Mouse (Mus musculus): ENCODE data around the gene Psmf1. TPM values are rescaled to one million over a fixed set of nuclear protein-coding genes. Genes with fewer than 3 reads are reported as not detected.
A peak's percentile ranks its signal among the peaks of the same experiment; 100 is the strongest.

Gene Psmf1
- total RNA-seq (2021) = 10 to 100 TPM; 31.8 to 38.2 TPM
- long read RNA-seq, experiment 1, transcript Psmf1-201 (7 exons, 3,809 nt) = major isoform, 36 of 40 reads
- long read RNA-seq, experiment 1, partial matches to known transcripts = 1 of 40 reads
- long read RNA-seq, experiment 1, other reads (novel, unspliced or antisense) = 2 of 40 reads
- long read RNA-seq, experiment 2, transcript Psmf1-201 (7 exons, 3,809 nt) = major isoform, 14 of 20 reads
- long read RNA-seq, experiment 2, partial matches to known transcripts = 2 of 20 reads
- long read RNA-seq, experiment 2, other reads (novel, unspliced or antisense) = 1 of 20 reads

GRCm38 (mm10) chr2:151743845-151744244, at the start of gene Psmf1:
Gene Psmf1, minus strand, starts transcription at chr2:151744186.
- no peak for DNase-seq

GRCm38 (mm10) chr2:151791156-151791555, 47.2 kb upstream of the Psmf1 start:
- no peak for DNase-seq

- DNase-seq = no peak
Measured at GRCm38 (mm10) chr2:151790169-151790568, 46.2 kb upstream of the Psmf1 start.

- no peak for DNase-seq
Measured at GRCm38 (mm10) chr2:151788221-151788977, 44.4 kb upstream of the Psmf1 start.

- no peak for DNase-seq
Measured at GRCm38 (mm10) chr2:151783493-151783892, 39.5 kb upstream of the Psmf1 start.

- DNase-seq = no peak
Measured at GRCm38 (mm10) chr2:151777366-151777765, 33.4 kb upstream of the Psmf1 start.

GRCm38 (mm10) chr2:151773476-151773875, 29.5 kb upstream of the Psmf1 start:
- no peak for DNase-seq

- no peak for DNase-seq
Measured at GRCm38 (mm10) chr2:151772169-151772568, 28.2 kb upstream of the Psmf1 start.

GRCm38 (mm10) chr2:151764557-151764956, 20.6 kb upstream of the Psmf1 start:
- no peak for DNase-seq

GRCm38 (mm10) chr2:151758806-151759353, 14.9 kb upstream of the Psmf1 start:
- no peak for DNase-seq

GRCm38 (mm10) chr2:151757451-151757850, 13.5 kb upstream of the Psmf1 start:
- no peak for DNase-seq

GRCm38 (mm10) chr2:151756277-151757061, 12.5 kb upstream of the Psmf1 start:
- DNase-seq = no peak

- no peak for DNase-seq
Measured at GRCm38 (mm10) chr2:151751330-151751729, 7.3 kb upstream of the Psmf1 start.

GRCm38 (mm10) chr2:151747847-151748705, 4.1 kb upstream of the Psmf1 start:
- peak; percentile 72 to 84 for DNase-seq

- no peak for DNase-seq
Measured at GRCm38 (mm10) chr2:151742850-151743679, 921 bp downstream of the Psmf1 start.

GRCm38 (mm10) chr2:151742084-151742483, 1.9 kb downstream of the Psmf1 start:
- DNase-seq = no peak

- peak; percentile 88 to 89 for DNase-seq
Measured at GRCm38 (mm10) chr2:151740741-151741526, 3.1 kb downstream of the Psmf1 start.

GRCm38 (mm10) chr2:151739505-151739904, 4.5 kb downstream of the Psmf1 start:
- DNase-seq = no peak

- DNase-seq = no peak
Measured at GRCm38 (mm10) chr2:151739081-151739480, 4.9 kb downstream of the Psmf1 start.

- DNase-seq = no peak
Measured at GRCm38 (mm10) chr2:151738460-151738859, 5.5 kb downstream of the Psmf1 start.

All from adrenal gland, postnatal 36 days (tissue).